Mouse (Mus musculus) gastrocnemius, postnatal 14 days (tissue): ENCODE measurements around the gene Apopt1. TPM values are rescaled to one million over a fixed set of nuclear protein-coding genes. Genes with fewer than 3 reads are reported as not detected.
"Not testable (repeated sequence)": the region's sequence is repeated elsewhere in the genome, so short reads cannot be mapped to it uniquely, and the experiment has no call there.

Experiments used
- DNase-seq: peaks from one replicate; pipeline ENCODE4 v3.0.0; 2021; ENCODE audit warnings: mixed read lengths
- intact Hi-C: fragments of 180-260 bp; cut with DNase I; formaldehyde crosslinking; loops from one replicate; pipeline ENCODE4 v1.15.1; 2025; ENCODE audit warnings: low total_unique reads
- total RNA-seq, 2 experiments: library from RNA; stranded (reverse); gene quantifications; 2 replicates each; pipeline ENCODE4 v1.2.3; 2021

Apopt1 gene
- total RNA-seq, 2 experiments from 2014 or later, result 34.2 to 35.6 TPM

- intact Hi-C loops, result loop anchor here (2.0 kb wide), 1 partner anchor 65 kb away; no protein-coding TSS in a partner anchor
- DNase-seq, result peak; percentile 90
Measured at GRCm38 (mm10) chr12:111731822-111732807, 19.1 kb downstream of the Apopt1 start.

GRCm38 (mm10) chr12:111732921-111733320 is 19.9 kb downstream of the Apopt1 start:
- DNase-seq, result no peak
- intact Hi-C loops, result loop anchor here (2.0 kb wide), 1 partner anchor 66 kb away; no protein-coding TSS in a partner anchor

- DNase-seq, result no peak
- intact Hi-C loops, result no loop called here
Measured at GRCm38 (mm10) chr12:111734912-111735311, 21.9 kb downstream of the Apopt1 start.

- intact Hi-C loops, DNase-seq: not testable (repeated sequence)
Measured at GRCm38 (mm10) chr12:111736676-111737075, 23.6 kb downstream of the Apopt1 start.

GRCm38 (mm10) chr12:111737370-111737769 is 24.3 kb downstream of the Apopt1 start:
- intact Hi-C loops, result no loop called here
- DNase-seq, result no peak

- peak; percentile 72 for DNase-seq
- intact Hi-C loops, result no loop called here
Measured at GRCm38 (mm10) chr12:111738754-111739153, 25.7 kb downstream of the Apopt1 start.

- intact Hi-C loops, result loop anchor here (10.0 kb wide), 1 partner anchor 203 kb away; no protein-coding TSS in a partner anchor
- no peak for DNase-seq
Measured at GRCm38 (mm10) chr12:111741338-111741737, 28.3 kb downstream of the Apopt1 start.

- intact Hi-C loops, result loop anchor here (10.0 kb wide), 1 partner anchor 201 kb away; no protein-coding TSS in a partner anchor
- DNase-seq, result no peak
Measured at GRCm38 (mm10) chr12:111743419-111743818, 30.4 kb downstream of the Apopt1 start.

- intact Hi-C loops, result loop anchor here (10.0 kb wide), 1 partner anchor 201 kb away; no protein-coding TSS in a partner anchor
- DNase-seq, result peak; percentile 28
Measured at GRCm38 (mm10) chr12:111743981-111744423, 30.9 kb downstream of the Apopt1 start.

GRCm38 (mm10) chr12:111745274-111745673 is 32.2 kb downstream of the Apopt1 start:
- intact Hi-C loops, result loop anchor here (10.0 kb wide), 1 partner anchor 200 kb away; no protein-coding TSS in a partner anchor
- DNase-seq, result no peak

GRCm38 (mm10) chr12:111746091-111746490 is 33.0 kb downstream of the Apopt1 start:
- peak; percentile 83 for DNase-seq
- intact Hi-C loops, result loop anchor here (10.0 kb wide), 1 partner anchor 199 kb away; no protein-coding TSS in a partner anchor

- no peak for DNase-seq
- intact Hi-C loops, result loop anchor here (10.0 kb wide), 1 partner anchor 197 kb away; no protein-coding TSS in a partner anchor
Measured at GRCm38 (mm10) chr12:111747421-111747820, 34.4 kb downstream of the Apopt1 start.

- intact Hi-C loops, result no loop called here
- DNase-seq, result no peak
Measured at GRCm38 (mm10) chr12:111750739-111751138, 37.7 kb downstream of the Apopt1 start.

GRCm38 (mm10) chr12:111752491-111752890 is 39.4 kb downstream of the Apopt1 start:
- no peak for DNase-seq
- intact Hi-C loops, result no loop called here

GRCm38 (mm10) chr12:111753347-111753746 is 40.3 kb downstream of the Apopt1 start:
- intact Hi-C loops, result no loop called here
- no peak for DNase-seq

GRCm38 (mm10) chr12:111754710-111755109 is 41.6 kb downstream of the Apopt1 start:
- intact Hi-C loops, result no loop called here
- DNase-seq, result no peak

GRCm38 (mm10) chr12:111755231-111755630 is 42.2 kb downstream of the Apopt1 start:
- intact Hi-C loops, result no loop called here
- no peak for DNase-seq

- DNase-seq, result no peak
- intact Hi-C loops, result no loop called here
Measured at GRCm38 (mm10) chr12:111756082-111756697, 43.1 kb downstream of the Apopt1 start.

- DNase-seq, result no peak
- intact Hi-C loops, result no loop called here
Measured at GRCm38 (mm10) chr12:111756698-111757082, 43.6 kb downstream of the Apopt1 start.
